Mouse (Mus musculus) spleen, postnatal 36 days (tissue): ENCODE results near the gene Slc13a1.

Experiments
- DNase-seq, 2 experiments: peaks; one replicate each; pipeline ENCODE4 v3.0.0; 2022; ENCODE audit warnings: low spot score in 2 of 2, mixed read lengths in 1 of 2

The Slc13a1 gene

DNA sequence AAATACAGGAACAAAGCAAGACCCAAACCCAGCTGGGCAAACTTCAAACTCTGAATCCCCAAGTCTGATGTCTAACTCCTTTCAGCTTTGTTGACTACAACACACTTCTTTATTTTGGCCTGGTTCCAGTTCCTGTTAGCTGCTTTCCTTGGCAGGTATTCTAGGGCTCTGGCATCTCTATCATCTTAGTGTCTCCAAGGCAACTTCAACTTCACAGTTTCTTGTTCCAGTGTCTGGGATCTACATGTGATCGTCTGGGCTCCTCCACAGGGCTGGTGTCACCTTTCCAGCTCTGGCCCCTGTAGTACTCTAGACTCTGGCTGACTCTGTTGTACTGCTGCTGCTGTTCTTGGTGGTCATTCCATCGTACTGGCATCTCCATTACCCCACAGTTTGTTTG lies 91.8 kb downstream of the Slc13a1 start:
- DNase-seq, result no peak

DNA sequence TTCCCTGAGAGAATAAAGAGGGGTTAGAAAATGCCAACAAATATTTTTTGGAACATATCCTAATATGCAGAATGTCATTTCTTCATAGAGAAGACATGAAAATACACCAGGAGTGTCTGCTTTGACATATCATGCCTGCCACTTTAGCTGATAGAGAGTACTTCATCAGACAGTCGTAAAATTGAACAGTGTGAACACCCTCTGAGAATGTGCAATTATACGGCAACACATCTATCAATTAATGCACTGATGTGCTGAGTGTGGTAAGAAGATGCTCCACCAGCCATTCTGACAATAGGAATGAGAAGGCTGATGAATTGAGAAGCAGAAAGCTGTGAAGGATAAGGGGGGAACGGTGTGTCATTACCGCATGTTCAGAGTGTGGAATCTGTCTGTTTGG lies 95.1 kb downstream of the Slc13a1 start:
- no peak for DNase-seq

DNA sequence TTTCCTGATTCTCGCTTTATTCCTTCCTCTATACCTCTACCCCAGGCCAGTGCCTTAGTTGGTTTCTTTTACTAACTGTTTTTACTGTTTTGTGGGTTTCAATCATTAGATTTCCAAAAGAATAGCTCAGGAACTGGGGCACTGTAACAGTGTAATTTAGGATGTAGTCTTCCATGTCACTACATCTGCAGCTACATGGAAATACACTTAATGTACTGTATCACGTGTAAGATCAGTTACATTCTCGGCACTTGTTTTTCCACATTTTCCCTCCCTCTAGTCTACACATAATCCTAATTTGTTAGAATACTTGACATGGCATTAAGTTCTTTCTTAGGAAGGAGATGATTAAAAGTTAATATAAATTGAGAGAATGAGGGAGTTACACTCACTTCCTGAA lies 108.1 kb downstream of the Slc13a1 start:
- DNase-seq, result no peak

- DNase-seq, result no peak
Observed at GRCm38 (mm10) chr6:24055086-24055485, 112.8 kb downstream of the Slc13a1 start.

DNA sequence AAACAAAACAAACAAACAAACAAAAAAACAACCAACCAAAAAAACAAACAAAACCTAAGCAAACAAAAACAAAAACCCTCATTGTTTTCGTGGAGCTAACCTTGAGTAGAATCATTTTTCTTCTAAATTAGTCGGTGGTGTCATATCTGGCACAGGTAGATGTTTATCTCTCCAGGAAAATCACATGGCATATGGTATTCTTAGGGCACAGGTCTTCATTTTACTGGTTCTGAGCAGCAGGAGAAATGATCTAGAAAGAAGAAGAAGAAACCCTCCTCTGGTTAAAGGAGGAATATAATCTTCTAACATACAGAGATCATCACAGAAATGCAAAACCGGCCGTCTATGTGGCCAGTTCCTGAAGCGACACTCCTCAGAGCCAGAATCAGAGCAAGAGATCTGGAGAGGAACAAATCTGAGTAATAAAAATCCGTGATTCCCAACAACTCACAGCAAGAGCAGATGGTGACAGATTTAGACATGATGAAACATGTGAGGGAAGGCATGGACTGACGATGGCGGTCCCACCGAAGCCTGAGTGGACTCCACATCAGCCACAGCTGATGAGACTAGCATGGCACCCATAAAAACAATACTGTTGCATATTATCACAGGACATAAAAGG lies 113.7 kb downstream of the Slc13a1 start:
- DNase-seq, result no peak

DNA sequence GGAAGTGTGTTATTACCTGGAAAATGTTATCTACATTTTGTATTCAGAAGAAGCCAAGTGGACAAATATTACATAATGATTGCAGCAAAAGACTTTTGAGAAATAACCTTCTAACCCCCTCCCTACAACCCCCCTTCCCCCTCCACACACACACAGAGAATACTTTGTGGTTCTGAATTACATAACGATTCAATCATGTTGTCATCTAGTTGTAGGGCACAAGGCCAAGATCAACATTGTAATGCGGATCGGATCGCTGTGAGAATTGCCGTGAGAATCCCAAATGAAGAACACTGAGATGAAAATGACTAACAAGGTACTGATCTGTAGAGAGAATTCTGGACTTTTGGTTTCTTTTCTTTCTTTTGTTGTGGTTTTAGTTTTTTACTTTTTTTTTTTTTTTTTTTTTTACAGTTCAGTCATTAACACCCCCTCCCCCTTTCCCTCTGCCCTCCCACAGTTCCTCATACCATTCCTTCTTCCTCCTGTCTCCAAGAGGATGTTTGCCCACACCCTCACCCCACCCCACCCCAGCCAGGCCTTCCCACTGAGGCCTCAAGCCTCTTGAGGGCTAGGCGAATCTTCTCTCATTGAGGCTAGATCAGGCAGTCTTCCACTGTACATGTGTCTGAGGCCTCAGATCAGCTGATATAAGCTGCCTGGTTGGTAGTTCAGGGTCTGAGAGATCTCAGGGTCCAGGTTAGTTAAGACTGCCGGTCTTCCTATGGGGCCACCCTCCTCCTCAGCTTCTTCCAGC lies 120.7 kb downstream of the Slc13a1 start:
- no peak for DNase-seq

GRCm38 (mm10) chr6:24043496-24043895 lies 124.4 kb downstream of the Slc13a1 start:
- no peak for DNase-seq
